Mouse (Mus musculus) MEL (cell line): ENCODE measurements around the gene Fam111a. TPM values are rescaled to one million over a fixed set of nuclear protein-coding genes. Genes with fewer than 3 reads are reported as not detected.

ENCODE experiments used
- DNase-seq: peaks from one replicate; pipeline ENCODE4 v3.0.0; 2011; ENCODE audit warnings: low read depth, low spot score
- H3K27ac ChIP-seq: 2 replicates; pipeline ENCODE4 v1.5.1; 2012; ENCODE audit warnings: low read depth, mild to moderate bottlenecking, control low read depth, low read length, moderate library complexity; ENCODE audit not compliant: control insufficient read depth
- H3K27me3 ChIP-seq, 2 experiments: fragments of 150-350 bp in 1 of 2; sonication (generic) in 1 of 2; 2 replicates each; pipeline ENCODE4 v1.6.1; 2012; ENCODE audit warnings: low read length in 2 of 2, mild to moderate bottlenecking in 2 of 2, improper control_type of control experiment in 1 of 2, moderate library complexity in 1 of 2; ENCODE audit not compliant: insufficient read depth in 2 of 2, control insufficient read depth in 1 of 2
- H3K36me3 ChIP-seq, 2 experiments: 2 replicates each; pipeline ENCODE4 v1.6.1; 2012 to 2014; ENCODE audit warnings: low read length in 2 of 2, improper control_type of control experiment in 1 of 2, inconsistent platforms in 1 of 2, mild to moderate bottlenecking in 1 of 2; ENCODE audit not compliant: insufficient read depth in 2 of 2, control insufficient read depth in 1 of 2
- H3K4me1 ChIP-seq, 2 experiments: fragments of 150-350 bp in 1 of 2; sonication (generic) in 1 of 2; 2 replicates each; pipeline ENCODE4 v1.6.1; 2012; ENCODE audit warnings: low read length in 2 of 2, improper control_type of control experiment in 1 of 2, mild to moderate bottlenecking in 1 of 2; ENCODE audit not compliant: insufficient read depth in 2 of 2, control insufficient read depth in 1 of 2
- H3K4me3 ChIP-seq, 2 experiments: fragments of 150-350 bp in 1 of 2; sonication (generic) in 1 of 2; 2 replicates each; pipeline ENCODE4 v1.5.1; 2012; ENCODE audit warnings: low read depth in 2 of 2, low read length in 2 of 2, mild to moderate bottlenecking in 2 of 2, moderate library complexity in 2 of 2, control low read depth in 1 of 2, improper control_type of control experiment in 1 of 2; ENCODE audit not compliant: control insufficient read depth in 1 of 2, insufficient read depth in 1 of 2
- H3K79me2 ChIP-seq: 2 replicates; pipeline ENCODE4 v1.6.1; 2012; ENCODE audit warnings: mild to moderate bottlenecking, low read length, moderate library complexity; ENCODE audit not compliant: control insufficient read depth, poor library complexity, insufficient read depth
- H3K9ac ChIP-seq: 2 replicates; pipeline ENCODE4 v1.6.1; 2012; ENCODE audit warnings: low read depth, mild to moderate bottlenecking, control low read depth, low read length, moderate library complexity; ENCODE audit not compliant: control insufficient read depth, poor library complexity, severe bottlenecking
- H3K9me3 ChIP-seq: fragments of 150-350 bp; sonication (generic); replicated peaks from 2 replicates; pipeline ENCODE4 v1.6.1; 2012; ENCODE audit warnings: mild to moderate bottlenecking, low read length, improper control_type of control experiment, moderate library complexity; ENCODE audit not compliant: insufficient read depth
- E2F4 ChIP-seq: IDR thresholded peaks from 2 replicates; pipeline ENCODE4 v1.6.1; 2011; ENCODE audit warnings: low read depth, low read length, improper control_type of control experiment, borderline replicate concordance
- ELF1 ChIP-seq: IDR thresholded peaks from 2 replicates; pipeline ENCODE4 v1.6.1; 2014; ENCODE audit warnings: low read depth, mild to moderate bottlenecking, inconsistent platforms, low read length, improper control_type of control experiment, moderate library complexity
- GABPA ChIP-seq: IDR thresholded peaks from 2 replicates; pipeline ENCODE4 v1.6.1; 2012; ENCODE audit warnings: low read depth, mild to moderate bottlenecking, inconsistent platforms, low read length, improper control_type of control experiment, moderate library complexity
- GATA1 ChIP-seq: IDR thresholded peaks from 2 replicates; pipeline ENCODE4 v1.6.1; 2011; ENCODE audit warnings: low read depth, low read length, improper control_type of control experiment
- JUND ChIP-seq: IDR thresholded peaks from 2 replicates; pipeline ENCODE4 v1.6.1; 2011; ENCODE audit warnings: low read depth, mild to moderate bottlenecking, improper control_type of control experiment, low read length
- KAT2A ChIP-seq: conservative IDR thresholded peaks from 2 replicates; pipeline ENCODE4 v1.6.1; 2012; ENCODE audit warnings: low read depth, low read length, improper control_type of control experiment, inconsistent platforms
- MAFK ChIP-seq: IDR thresholded peaks from 2 replicates; pipeline ENCODE4 v1.6.1; 2011; ENCODE audit warnings: low read depth, mild to moderate bottlenecking, low read length, improper control_type of control experiment, borderline replicate concordance
- MYB ChIP-seq: IDR thresholded peaks from 2 replicates; pipeline ENCODE4 v1.6.1; 2011; ENCODE audit warnings: mild to moderate bottlenecking, low read depth, low read length, improper control_type of control experiment
- MYC ChIP-seq: IDR thresholded peaks from 2 replicates; pipeline ENCODE4 v1.6.1; 2011; ENCODE audit warnings: low read depth, mild to moderate bottlenecking, low read length, improper control_type of control experiment, moderate library complexity
- NELFE ChIP-seq: IDR thresholded peaks from 2 replicates; pipeline ENCODE4 v1.6.1; 2011; ENCODE audit warnings: low read depth, low read length, improper control_type of control experiment
- NRF1 ChIP-seq: IDR thresholded peaks from 2 replicates; pipeline ENCODE4 v1.6.1; 2014; ENCODE audit warnings: low read depth, mild to moderate bottlenecking, inconsistent platforms, low read length, improper control_type of control experiment, moderate library complexity; ENCODE audit not compliant: poor library complexity, insufficient read depth, severe bottlenecking
- POLR2A ChIP-seq, 2 experiments: IDR thresholded peaks; 2 replicates each; pipeline ENCODE4 v1.6.1; 2011 to 2012; ENCODE audit warnings: low read length in 2 of 2, mild to moderate bottlenecking in 2 of 2, control low read depth in 1 of 2, improper control_type of control experiment in 1 of 2, low read depth in 1 of 2, moderate library complexity in 1 of 2; ENCODE audit not compliant: control insufficient read depth in 1 of 2, insufficient read depth in 1 of 2, poor library complexity in 1 of 2
- SMC3 ChIP-seq: IDR thresholded peaks from 2 replicates; pipeline ENCODE4 v1.6.1; 2011; ENCODE audit warnings: low read depth, low read length, improper control_type of control experiment
- TBP ChIP-seq: IDR thresholded peaks from 2 replicates; pipeline ENCODE4 v1.8.0; 2011; ENCODE audit warnings: low read depth, low read length, improper control_type of control experiment
- TCF12 ChIP-seq: IDR thresholded peaks from 2 replicates; pipeline ENCODE4 v1.6.1; 2014; ENCODE audit warnings: low read depth, mild to moderate bottlenecking, inconsistent platforms, low read length, improper control_type of control experiment, moderate library complexity
- USF1 ChIP-seq: IDR thresholded peaks from 2 replicates; pipeline ENCODE4 v1.6.1; 2014; ENCODE audit warnings: low read depth, mild to moderate bottlenecking, inconsistent platforms, low read length, improper control_type of control experiment, moderate library complexity
- ZC3H11A ChIP-seq: IDR thresholded peaks from 2 replicates; pipeline ENCODE4 v1.6.1; 2012; ENCODE audit warnings: low read depth, mild to moderate bottlenecking, inconsistent platforms, low read length, improper control_type of control experiment
- ZKSCAN1 ChIP-seq: IDR thresholded peaks from 2 replicates; pipeline ENCODE4 v1.6.1; 2012; ENCODE audit warnings: low read depth, mild to moderate bottlenecking, inconsistent platforms, low read length, improper control_type of control experiment, moderate library complexity
- polyA plus RNA-seq, 2 experiments: library from polyadenylated mRNA; stranded (reverse) in 1 of 2; unstranded in 1 of 2; fragments of >175 nt in 1 of 2; fragments of >200 nt in 1 of 2; gene quantifications; 2 replicates each; pipeline versions ENCODE4 v1.2.1 to v1.2.4; 2012; ENCODE audit warnings: low replicate concordance in 2 of 2, low read depth in 1 of 2; ENCODE audit not compliant: insufficient read length in 2 of 2, insufficient read depth in 1 of 2, missing spikeins in 1 of 2
- total RNA-seq: library from RNA; depleted of rRNA; stranded (reverse); fragments of 300-350 nt; gene quantifications from 2 replicates; pipeline ENCODE4 v1.2.3, GENCODE M21; 2012

Fam111a gene
- total and polyA plus RNA-seq, 3 experiments: 56.1 to 157 (median 75.9) TPM

DNA sequence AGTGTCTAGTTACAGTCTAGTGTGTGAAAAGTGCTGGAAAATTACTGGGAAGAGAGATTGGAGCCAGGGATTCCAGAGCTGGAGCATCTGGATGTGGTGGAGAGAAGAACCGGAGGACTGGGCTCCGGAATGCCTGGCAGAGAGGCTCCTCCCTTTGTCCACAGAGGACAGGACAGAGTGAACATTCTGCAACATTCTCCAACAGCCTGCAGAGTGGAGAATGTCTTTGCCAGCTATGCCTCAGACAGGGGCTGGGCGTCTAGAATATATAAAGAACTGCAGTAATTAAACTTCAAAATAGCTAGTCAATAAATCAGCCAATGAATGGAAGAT lies 51.5 kb downstream of the Fam111a start:
- Histone ChIP-seq H3K36me3 (no peaks in the 10 kb centered on the region), H3K79me2 (no peaks in the 10 kb centered on the region), H3K27ac (no peak overlapping the region), H3K27me3 (no peaks in the 10 kb centered on the region), H3K4me1 (no peaks in the 10 kb centered on the region), H3K4me3 (no peak overlapping the region), H3K9me3 (no peaks in the 10 kb centered on the region), H3K9ac (no peak overlapping the region)
- DNase-seq: no peak
- TF ChIP-seq GATA1 (no peak), NRF1 (no peak), USF1 (no peak), GABPA (no peak), JUND (no peak), MYB (no peak), TBP (no peak), KAT2A (no peak), MAFK (no peak), SMC3 (no peak), E2F4 (no peak), NELFE (no peak), POLR2A (IDR thresholded peaks at IDR 0.05; ENCODE audit: control insufficient read depth in 1 of 2, insufficient read depth in 1 of 2, low read depth in 1 of 2, low read length in 2 of 2, poor library complexity in 1 of 2) (no peak), ZKSCAN1 (no peak), ELF1 (no peak)

GRCm38 (mm10) chr19:12598674-12599073 lies 53.1 kb downstream of the Fam111a start:
- TF ChIP-seq TCF12: no peak
- TF ChIP-seq TBP: no peak
- Histone ChIP-seq H3K9me3 (no peaks in the 10 kb centered on the region), H3K4me3 (no peak overlapping the region), H3K79me2 (no peaks in the 10 kb centered on the region), H3K27ac (no peak overlapping the region), H3K36me3 (no peaks in the 10 kb centered on the region), H3K4me1 (no peaks in the 10 kb centered on the region), H3K9ac (no peak overlapping the region), H3K27me3 (no peaks in the 10 kb centered on the region)
- DNase-seq: no peak

DNA sequence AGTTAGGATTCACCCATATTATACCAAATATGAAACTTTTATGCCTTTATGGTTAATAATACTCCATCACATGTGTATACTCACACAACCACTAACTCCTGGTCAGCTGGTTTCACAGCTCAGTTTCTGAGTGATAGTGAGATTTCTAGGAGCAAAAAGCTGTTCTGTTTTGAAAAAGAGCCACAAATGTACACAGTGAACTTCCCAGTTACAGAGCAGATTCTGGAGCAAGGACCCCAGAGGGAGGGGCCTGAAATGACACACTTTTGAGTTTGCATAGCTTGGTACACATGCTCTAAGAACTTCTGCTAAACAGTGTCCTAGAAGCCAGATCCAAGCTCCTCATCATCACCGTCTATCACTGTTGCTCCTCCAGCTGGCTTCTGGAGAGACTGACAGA lies 54.1 kb downstream of the Fam111a start, which contains the start of gene Gm4952:
TSS of gene Gm4952 (plus strand) at position 301 of the 400 bp plus-strand sequence.
- no peaks in the 10 kb centered on the region for H3K4me1 ChIP-seq
- no peak within 1 kb of the TSS for H3K9ac ChIP-seq

More for the DNA sequence above, 54.1 kb downstream of the Fam111a start, which contains the start of gene Gm4952:
- H3K9me3 ChIP-seq: no peaks in the 10 kb centered on the region
- no peaks in the 10 kb centered on the region for H3K27me3 ChIP-seq
- H3K27ac ChIP-seq: no peak within 1 kb of the TSS
- TF ChIP-seq E2F4 (no peak), ZC3H11A (no peak), MYC (no peak)
- 0 out of 4 replicates have a peak, but pooled peaks cover 0 to 2% of the 10 kb centered on the region in 2 experiments for H3K36me3 ChIP-seq
- no peaks in the 10 kb centered on the region for H3K79me2 ChIP-seq
- DNase-seq: no peak
- no peak within 1 kb of the TSS for H3K4me3 ChIP-seq
